Mouse (Mus musculus): Measurements from ENCODE around the gene Nol9. TPM values are rescaled to one million over a fixed set of nuclear protein-coding genes. Genes with fewer than 3 reads are reported as not detected.
A peak's percentile ranks its signal among the peaks of the same experiment; 100 is the strongest.

Gene Nol9
- polyA plus RNA-seq, 2 experiments: 9.8 to 11.5 TPM

DNA sequence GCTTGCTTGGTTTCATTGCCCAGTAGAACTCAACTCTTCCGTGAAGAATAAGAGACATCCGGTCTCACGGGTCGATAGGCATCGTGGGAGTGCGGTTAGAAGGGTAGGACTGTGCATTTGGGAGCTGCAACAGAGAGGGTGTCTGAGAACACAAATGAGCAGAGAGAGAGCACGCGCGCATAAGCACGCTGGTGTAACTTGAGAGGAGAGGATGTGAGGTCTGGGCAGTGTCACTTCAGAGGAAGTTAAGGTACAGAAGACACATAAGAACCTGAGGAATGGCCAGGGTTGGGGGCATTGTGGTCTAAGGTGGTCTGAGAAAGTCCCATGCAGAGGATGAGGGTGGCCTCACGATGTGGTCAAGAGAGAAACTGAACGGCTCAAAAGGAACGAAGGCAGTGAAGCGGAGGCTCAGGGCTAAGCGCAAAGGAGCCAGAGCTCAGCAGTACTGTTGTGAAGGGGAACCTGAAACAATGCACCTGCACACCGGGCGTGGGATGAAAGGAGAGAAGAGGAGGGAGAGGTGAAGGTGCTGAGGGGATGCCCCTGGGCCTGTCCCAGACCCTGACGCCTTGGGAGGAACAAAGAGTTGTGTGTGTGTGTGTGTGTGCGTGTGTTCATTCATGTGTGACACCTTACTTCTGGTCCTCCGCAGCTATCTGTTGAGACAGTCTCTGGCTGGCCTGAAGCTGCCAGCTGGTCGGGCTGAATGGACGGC lies 3.0 kb downstream of the Nol9 start:
- Histone ChIP-seq H3K36me3 (replicated peaks; ENCODE audit: control insufficient read depth, insufficient read depth, low read depth) (peaks cover 54% of the 10 kb centered on the region), H3K9ac (replicated peaks) (no peak overlapping the region), H3K4me3 (ENCODE audit: insufficient read depth in 1 of 2, low read depth in 2 of 2, low read length in 2 of 2) (no peak overlapping the region), H3K27ac (no peak overlapping the region), H3K9me3 (ENCODE audit: control insufficient read depth, low read length) (no peaks in the 10 kb centered on the region), H3K4me1 (replicated peaks; ENCODE audit: control insufficient read depth in 2 of 2, insufficient read depth in 2 of 2, low read length in 1 of 2) (peaks cover 2 to 6% of the 10 kb centered on the region in 2 experiments; a peak in 3 of 4 replicates), H3K4me2 (ENCODE audit: low read depth) (no peak overlapping the region), H3K27me3 (ENCODE audit: control insufficient read depth, insufficient read depth, low read length) (no peaks in the 10 kb centered on the region)
- 88% methylated on average over 22 of the region's 22 CpGs for WGBS (ENCODE audit: insufficient replicate concordance)
- ATAC-seq (ENCODE audit: insufficient read depth) (no peak), DNase-seq (ENCODE audit: low read depth in 3 of 3, low spot score in 3 of 3) (no peak)
- TF ChIP-seq EP300 (IDR thresholded peaks at IDR 0.05; ENCODE audit: low read depth) (no peak), CTCF (IDR thresholded peaks at IDR 0.05; ENCODE audit: low read depth) (no peak)

GRCm38 (mm10) chr4:152043171-152043570 lies 4.0 kb downstream of the Nol9 start:
- 80% methylated on average over 3 of the region's 3 CpGs for WGBS (ENCODE audit: insufficient replicate concordance)
- DNase-seq (ENCODE audit: low read depth in 3 of 3, low spot score in 3 of 3): no peak
- peaks cover 2 to 6% of the 10 kb centered on the region in 2 experiments; a peak in 3 of 4 replicates for H3K4me1 ChIP-seq (replicated peaks; ENCODE audit: control insufficient read depth in 2 of 2, insufficient read depth in 2 of 2, low read length in 1 of 2)
- no peak overlapping the region for H3K4me2 ChIP-seq (ENCODE audit: low read depth)
- no peak overlapping the region for H3K4me3 ChIP-seq (ENCODE audit: insufficient read depth in 1 of 2, low read depth in 2 of 2, low read length in 2 of 2)
- no peak overlapping the region for H3K27ac ChIP-seq
- no peak for ATAC-seq (ENCODE audit: insufficient read depth)
- H3K9me3 ChIP-seq (ENCODE audit: control insufficient read depth, low read length): no peaks in the 10 kb centered on the region
- H3K36me3 ChIP-seq (replicated peaks; ENCODE audit: control insufficient read depth, insufficient read depth, low read depth): peaks cover 65% of the 10 kb centered on the region
- no peak for TF ChIP-seq EP300 (IDR thresholded peaks at IDR 0.05; ENCODE audit: low read depth)
- no peak for TF ChIP-seq CTCF (IDR thresholded peaks at IDR 0.05; ENCODE audit: low read depth)
- H3K27me3 ChIP-seq (ENCODE audit: control insufficient read depth, insufficient read depth, low read length): no peaks in the 10 kb centered on the region
- no peak overlapping the region for H3K9ac ChIP-seq (replicated peaks)

- no peak overlapping the region for H3K4me3 ChIP-seq (ENCODE audit: insufficient read depth in 1 of 2, low read depth in 2 of 2, low read length in 2 of 2)
- H3K9me3 ChIP-seq (ENCODE audit: control insufficient read depth, low read length): no peaks in the 10 kb centered on the region
- no peak for TF ChIP-seq CTCF (IDR thresholded peaks at IDR 0.05; ENCODE audit: low read depth)
- TF ChIP-seq EP300 (IDR thresholded peaks at IDR 0.05; ENCODE audit: low read depth): no peak
- no peaks in the 10 kb centered on the region for H3K27me3 ChIP-seq (ENCODE audit: control insufficient read depth, insufficient read depth, low read length)
- H3K36me3 ChIP-seq (replicated peaks; ENCODE audit: control insufficient read depth, insufficient read depth, low read depth): peaks cover 72% of the 10 kb centered on the region
- H3K27ac ChIP-seq: no peak overlapping the region
- DNase-seq (ENCODE audit: low read depth in 3 of 3, low spot score in 3 of 3): no peak
- peaks cover 2 to 6% of the 10 kb centered on the region in 2 experiments; a peak in 3 of 4 replicates for H3K4me1 ChIP-seq (replicated peaks; ENCODE audit: control insufficient read depth in 2 of 2, insufficient read depth in 2 of 2, low read length in 1 of 2)
- ATAC-seq (ENCODE audit: insufficient read depth): no peak
- no peak overlapping the region for H3K9ac ChIP-seq (replicated peaks)
- no peak overlapping the region for H3K4me2 ChIP-seq (ENCODE audit: low read depth)
- 85% methylated on average over 6 of the region's 6 CpGs for WGBS (ENCODE audit: insufficient replicate concordance)
These were observed 5.5 kb downstream of the Nol9 start for GRCm38 (mm10) chr4:152044609-152045008.

DNA sequence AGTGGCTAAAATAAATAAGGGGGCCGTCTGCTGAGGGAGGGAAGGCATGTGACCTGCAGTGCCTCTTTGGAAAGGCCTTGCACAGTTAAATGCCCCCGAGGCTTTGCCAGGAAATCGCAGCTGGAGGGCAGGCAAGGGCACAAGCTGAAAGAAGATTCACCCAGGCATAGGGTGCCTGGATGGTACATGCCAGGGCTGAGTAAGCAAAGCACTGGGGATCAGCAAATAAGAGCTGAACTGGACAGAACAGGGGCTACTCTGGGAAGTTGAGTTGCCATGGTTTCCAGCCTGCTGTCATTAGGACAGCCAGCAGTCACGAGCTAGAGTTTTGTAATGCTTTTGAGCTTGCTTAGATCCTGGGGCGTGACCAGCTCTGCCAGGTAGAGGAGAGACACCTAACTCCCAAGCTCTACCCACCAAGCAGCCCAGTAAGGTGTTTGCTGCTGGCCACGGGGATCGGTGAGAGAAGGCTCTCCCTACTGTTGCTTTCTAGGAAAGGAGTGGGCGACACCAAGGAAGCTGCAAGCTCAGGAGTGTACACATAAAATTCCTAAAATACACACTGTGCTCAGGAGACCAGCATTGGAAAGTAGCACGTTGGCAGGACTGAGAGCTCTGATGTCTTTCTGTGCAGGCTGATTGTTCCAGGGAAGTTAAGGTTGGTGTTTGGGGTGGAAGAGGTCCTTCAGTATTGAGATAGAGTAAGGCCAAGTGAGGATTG lies 23.4 kb downstream of the Nol9 start:
- ATAC-seq (ENCODE audit: insufficient read depth) (peak; percentile 33; the same call in 1 of the 2 replicates), DNase-seq (ENCODE audit: low read depth in 3 of 3, low spot score in 3 of 3) (peak in 1 of 3 experiments; percentile 19)
- TF ChIP-seq CTCF (IDR thresholded peaks at IDR 0.05; ENCODE audit: low read depth) (no peak), EP300 (IDR thresholded peaks at IDR 0.05; ENCODE audit: low read depth) (no peak)
- H3K36me3 ChIP-seq (replicated peaks; ENCODE audit: control insufficient read depth, insufficient read depth, low read depth): peaks cover 20% of the 10 kb centered on the region
- H3K9me3 ChIP-seq (ENCODE audit: control insufficient read depth, low read length): no peaks in the 10 kb centered on the region
- WGBS (ENCODE audit: insufficient replicate concordance): 66% methylated on average over 9 of the region's 9 CpGs
- H3K9ac ChIP-seq (replicated peaks): no peak overlapping the region
- no peaks in the 10 kb centered on the region for H3K4me1 ChIP-seq (replicated peaks; ENCODE audit: control insufficient read depth in 2 of 2, insufficient read depth in 2 of 2, low read length in 1 of 2)
- no peak overlapping the region for H3K4me3 ChIP-seq (ENCODE audit: insufficient read depth in 1 of 2, low read depth in 2 of 2, low read length in 2 of 2)
- H3K4me2 ChIP-seq (ENCODE audit: low read depth): no peak overlapping the region
- H3K27me3 ChIP-seq (ENCODE audit: control insufficient read depth, insufficient read depth, low read length): no peaks in the 10 kb centered on the region
- H3K27ac ChIP-seq: no peak overlapping the region

DNA sequence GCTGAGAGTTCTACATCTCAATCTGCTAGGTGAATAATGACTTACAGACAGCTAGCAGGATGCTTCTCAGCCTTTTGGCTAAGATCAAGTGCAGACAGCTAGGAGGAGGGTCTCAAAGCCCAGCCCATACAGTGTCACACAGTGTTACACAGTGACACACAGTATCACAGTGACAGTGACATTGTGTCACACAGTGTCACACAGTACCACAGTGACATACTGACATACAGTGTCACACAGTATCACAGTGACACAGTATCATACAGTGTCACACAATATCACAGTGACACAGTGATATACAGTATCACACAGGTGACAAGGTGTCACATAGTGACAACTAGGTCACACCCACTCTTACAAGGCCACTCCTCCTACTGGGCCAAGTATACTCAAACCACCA lies 28.2 kb downstream of the Nol9 start:
- Histone ChIP-seq H3K4me1 (replicated peaks; ENCODE audit: control insufficient read depth in 2 of 2, insufficient read depth in 2 of 2, low read length in 1 of 2) (no peaks in the 10 kb centered on the region), H3K27me3 (ENCODE audit: control insufficient read depth, insufficient read depth, low read length) (no peaks in the 10 kb centered on the region), H3K4me3 (ENCODE audit: insufficient read depth in 1 of 2, low read depth in 2 of 2, low read length in 2 of 2) (no peak overlapping the region), H3K36me3 (replicated peaks; ENCODE audit: control insufficient read depth, insufficient read depth, low read depth) (no peaks in the 10 kb centered on the region), H3K27ac (no peak overlapping the region), H3K9me3 (ENCODE audit: control insufficient read depth, low read length) (no peaks in the 10 kb centered on the region), H3K9ac (replicated peaks) (no peak overlapping the region), H3K4me2 (ENCODE audit: low read depth) (no peak overlapping the region)
- peak; percentile 37 for ATAC-seq (ENCODE audit: insufficient read depth)
- TF ChIP-seq EP300 (IDR thresholded peaks at IDR 0.05; ENCODE audit: low read depth) (no peak), CTCF (IDR thresholded peaks at IDR 0.05; ENCODE audit: low read depth) (no peak)
- DNase-seq (ENCODE audit: low read depth in 3 of 3, low spot score in 3 of 3): no peak
